In genomic region chr17:7604813-7605504, GRCm38 (mm10) we compare ENCODE assay signal across 14 mouse cellular contexts.
A peak's percentile ranks its signal among the peaks of the same experiment; 100 is the strongest.
DNase-seq lines count a peak whose midpoint lies in the region; ATAC-seq lines count a peak whose summit lies in the region.
"Had no signal": no experiment of that assay in that cellular context is flagged by ENCODE, and none has a peak within 500 bp of the region (broad histone marks: within the 10 kb centered on the region; RNA-seq: fewer than 3 reads in every experiment).

No protein-coding gene starts in this region.

- H3K4me3 ChIP-seq in heart, embryonic 12.5 days, result no peak overlapping the region
- H3K4me3 ChIP-seq in limb, embryonic 15.5 days, result no peak overlapping the region
- H3K4me3 ChIP-seq: layer of hippocampus, adult 2 months; liver, embryonic 13.5 days had no signal

- 66% methylated on average over 5 of the region's 5 CpGs for WGBS in heart, embryonic 12.5 days
- WGBS in limb, embryonic 15.5 days, result 42% methylated on average over 5 of the region's 5 CpGs

- ATAC-seq in heart, embryonic 12.5 days (ENCODE audit: insufficient number of reproducible peaks, low FRiP score), result no peak
- no peak for ATAC-seq in limb, embryonic 15.5 days (ENCODE audit: insufficient number of reproducible peaks, low FRiP score, low TSS enrichment, low read depth)
- ATAC-seq: inflammation-experienced regulatory T-cells, adult 6 months had no signal

- 0 out of 2 replicates have a peak, but pooled peaks cover 2% of the 10 kb centered on the region for H3K4me1 ChIP-seq in heart, embryonic 12.5 days (replicated peaks)
- 0 out of 2 replicates have a peak, but pooled peaks cover 8% of the 10 kb centered on the region for H3K4me1 ChIP-seq in limb, embryonic 15.5 days
- H3K4me1 ChIP-seq: liver, embryonic 13.5 days had no signal

- no peaks in the 10 kb centered on the region for H3K27me3 ChIP-seq in heart, embryonic 12.5 days (replicated peaks)
- no peaks in the 10 kb centered on the region for H3K27me3 ChIP-seq in limb, embryonic 15.5 days
- H3K27me3 ChIP-seq: liver, embryonic 13.5 days had no signal

- no peak overlapping the region for H3K27ac ChIP-seq in heart, embryonic 12.5 days (ENCODE audit: poor library complexity, severe bottlenecking)
- peak overlapping the region; percentile 61; the same call in 1 of the 2 replicates for H3K27ac ChIP-seq in limb, embryonic 15.5 days
- H3K27ac ChIP-seq: layer of hippocampus, adult 2 months; liver, embryonic 13.5 days had no signal

- no peak overlapping the region for H3K4me2 ChIP-seq in heart, embryonic 12.5 days
- no peak overlapping the region for H3K4me2 ChIP-seq in limb, embryonic 15.5 days
- H3K4me2 ChIP-seq: liver, embryonic 13.5 days had no signal

- peak; percentile 52 for DNase-seq in heart, adult 11 months
- peak; percentile 47 for DNase-seq in lung, postnatal 10 days
- no peak for DNase-seq in lung, adult 18-20 months
- DNase-seq in embryo, embryonic 9.5 days (ENCODE audit: extremely low spot score), result peak; percentile 5
- DNase-seq in urinary bladder, adult 2 months (ENCODE audit: low spot score), result no peak
- no peak for DNase-seq in layer of hippocampus, postnatal 36 days
- DNase-seq: adrenal gland, adult 2 months; B cell, adult 2 months; cerebellum, postnatal 36 days; liver, embryonic 13.5 days had no signal

- H3K9ac ChIP-seq in heart, embryonic 12.5 days, result no peak overlapping the region
- no peak overlapping the region for H3K9ac ChIP-seq in limb, embryonic 15.5 days
- H3K9ac ChIP-seq: liver, embryonic 13.5 days had no signal

- H3K36me3 ChIP-seq in heart, embryonic 12.5 days, result no peaks in the 10 kb centered on the region
- no peaks in the 10 kb centered on the region for H3K36me3 ChIP-seq in limb, embryonic 15.5 days
- H3K36me3 ChIP-seq: liver, embryonic 13.5 days had no signal

- H3K9me3 ChIP-seq in heart, embryonic 12.5 days (replicated peaks), result 0 out of 2 replicates have a peak, but pooled peaks cover 7% of the 10 kb centered on the region
- H3K9me3 ChIP-seq in limb, embryonic 15.5 days, result no peaks in the 10 kb centered on the region
- H3K9me3 ChIP-seq: liver, embryonic 13.5 days had no signal

Comparison
In these comparisons a context has a peak if more than half of its experiments do, and no peak if none do; other contexts are left out.
1. DNase-seq: peak in heart, adult 11 months (single experiment), lung, postnatal 10 days (single experiment) and embryo, embryonic 9.5 days (single experiment); none in lung, adult 18-20 months (0 of 2), urinary bladder, adult 2 months (single experiment) and layer of hippocampus, postnatal 36 days (0 of 2).